Mouse (Mus musculus) effector memory CD4-positive, alpha-beta T cell, adult 5 months (primary cell): ENCODE measurements around the gene Hist1h3c. TPM values are rescaled to one million over a fixed set of nuclear protein-coding genes. Genes with fewer than 3 reads are reported as not detected.

ENCODE experiments used
- polyA plus RNA-seq: library from polyadenylated mRNA; unstranded; fragments of 100-300 nt; shearing (Covaris generic); gene quantifications from one replicate; pipeline ENCODE4 v1.2.1, GENCODE M21; 2017

Hist1h3c gene
- not detected for polyA plus RNA-seq

DNA sequence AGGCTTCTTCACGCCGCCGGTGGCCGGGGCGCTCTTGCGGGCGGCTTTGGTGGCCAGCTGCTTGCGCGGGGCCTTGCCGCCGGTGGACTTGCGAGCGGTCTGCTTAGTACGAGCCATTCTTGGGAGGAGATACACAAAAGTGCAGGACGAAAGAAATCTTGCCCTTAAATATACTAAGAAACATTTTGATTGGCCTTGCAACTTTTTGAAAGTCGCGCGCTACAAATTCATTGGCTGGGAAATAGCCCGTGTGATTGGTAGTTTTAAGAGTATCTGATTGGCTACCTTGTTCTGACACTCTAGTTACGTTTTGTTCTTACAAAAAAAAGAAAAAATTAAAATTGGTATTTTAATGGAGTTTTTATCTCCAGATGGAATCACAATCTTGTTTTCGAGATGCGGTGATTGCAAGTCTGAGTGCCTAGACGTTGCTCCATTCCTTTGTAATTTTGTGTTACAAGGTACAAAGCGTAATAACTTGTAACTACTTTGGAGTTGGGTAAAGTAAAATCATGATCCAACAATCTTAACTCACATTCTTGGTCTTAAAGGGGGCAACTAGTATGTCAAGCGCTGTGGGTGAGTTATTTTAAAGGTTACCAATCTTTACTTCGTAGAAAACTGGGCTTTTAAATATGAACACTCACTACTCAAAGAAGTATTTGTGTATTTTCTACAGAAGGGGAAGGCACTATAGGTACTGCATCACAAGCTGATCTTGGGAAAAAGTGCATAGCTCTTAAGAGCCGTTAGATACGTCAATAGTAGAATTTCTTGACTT is at the start of gene Hist1h3c:
Gene Hist1h3c (minus strand): TSS at position 222 of the 781 bp plus-strand sequence.

DNA sequence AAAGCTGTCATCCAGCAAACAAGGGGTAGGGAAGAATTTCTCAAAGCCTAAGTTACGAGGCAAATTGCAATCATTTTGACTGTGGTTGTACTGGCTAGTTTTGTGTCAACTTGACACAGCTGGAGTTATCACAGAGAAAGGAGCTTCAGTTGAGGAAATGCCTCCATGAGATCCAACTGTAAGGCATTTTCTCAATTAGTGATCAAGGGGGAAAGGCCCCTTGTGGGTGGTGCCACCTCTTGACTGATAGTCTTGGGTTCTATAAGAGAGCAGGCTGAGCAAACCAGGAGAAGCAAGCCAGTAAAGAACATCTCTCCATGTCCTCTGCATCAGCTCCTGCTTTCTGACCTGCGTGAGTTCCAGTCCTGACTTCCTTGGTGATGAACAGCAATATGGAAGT is 24.2 kb upstream of the Hist1h3c start, which contains the start of gene Trim38:
Gene Trim38 (plus strand): TSS at position 301 of the 400 bp plus-strand sequence.

DNA sequence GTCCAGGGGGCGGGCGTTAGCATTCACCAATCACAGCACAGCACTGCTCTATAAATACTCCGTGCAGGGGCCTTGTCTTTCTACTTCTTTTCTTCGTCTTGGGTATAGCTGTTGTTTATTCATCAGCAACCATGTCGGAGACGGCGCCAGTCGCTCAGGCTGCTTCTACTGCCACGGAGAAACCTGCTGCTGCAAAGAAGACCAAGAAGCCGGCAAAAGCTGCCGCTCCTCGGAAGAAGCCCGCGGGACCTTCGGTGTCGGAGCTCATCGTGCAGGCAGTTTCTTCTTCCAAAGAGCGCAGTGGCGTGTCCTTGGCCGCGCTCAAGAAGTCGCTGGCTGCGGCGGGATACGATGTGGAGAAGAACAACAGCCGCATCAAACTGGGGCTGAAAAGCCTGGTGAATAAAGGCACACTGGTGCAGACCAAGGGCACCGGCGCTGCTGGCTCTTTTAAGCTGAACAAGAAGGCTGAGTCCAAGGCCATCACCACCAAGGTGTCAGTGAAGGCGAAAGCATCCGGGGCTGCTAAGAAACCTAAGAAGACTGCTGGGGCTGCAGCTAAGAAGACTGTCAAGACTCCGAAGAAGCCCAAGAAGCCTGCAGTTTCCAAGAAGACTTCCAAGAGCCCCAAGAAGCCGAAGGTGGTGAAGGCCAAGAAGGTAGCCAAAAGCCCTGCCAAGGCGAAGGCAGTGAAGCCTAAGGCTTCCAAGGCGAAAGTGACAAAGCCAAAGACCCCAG is 18.4 kb upstream of the Hist1h3c start, which contains the start of gene Hist1h1a:
Gene Hist1h1a (plus strand): TSS at position 81 of the 738 bp plus-strand sequence.

DNA sequence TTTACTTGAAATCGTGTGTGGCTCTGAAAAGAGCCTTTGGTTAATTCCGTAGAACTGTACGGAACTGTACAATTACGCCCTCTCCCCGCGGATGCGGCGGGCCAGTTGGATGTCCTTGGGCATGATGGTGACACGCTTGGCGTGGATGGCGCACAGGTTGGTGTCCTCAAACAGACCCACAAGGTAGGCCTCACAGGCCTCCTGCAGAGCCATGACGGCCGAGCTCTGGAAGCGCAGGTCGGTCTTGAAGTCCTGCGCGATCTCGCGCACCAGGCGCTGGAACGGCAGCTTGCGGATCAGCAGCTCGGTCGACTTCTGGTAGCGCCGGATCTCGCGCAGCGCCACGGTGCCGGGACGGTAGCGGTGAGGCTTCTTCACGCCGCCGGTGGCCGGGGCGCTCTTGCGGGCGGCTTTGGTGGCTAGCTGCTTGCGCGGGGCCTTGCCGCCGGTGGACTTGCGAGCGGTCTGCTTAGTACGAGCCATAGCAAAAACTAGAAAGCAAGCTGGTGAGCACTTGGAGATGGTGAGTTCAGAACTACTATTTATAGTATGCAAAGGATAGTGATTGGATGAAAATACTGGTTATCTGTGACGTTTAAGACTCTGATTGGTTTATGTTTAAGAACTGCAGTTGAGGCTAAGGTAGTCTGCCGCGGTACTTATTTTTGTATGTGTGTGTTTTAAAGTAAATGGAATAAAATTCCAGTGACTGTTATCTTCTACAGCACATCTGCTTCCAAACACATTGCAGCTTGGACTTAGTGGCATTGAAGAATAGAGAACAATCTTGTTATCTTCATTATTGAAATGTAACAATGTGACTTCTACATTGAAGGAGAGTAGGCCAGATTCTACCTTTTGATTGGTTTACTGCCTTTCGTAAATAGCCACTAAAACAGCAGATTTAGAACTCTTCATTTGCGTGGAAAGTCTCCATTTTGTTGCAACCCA is 16.7 kb upstream of the Hist1h3c start, which contains the start of gene Hist1h3a:
Gene Hist1h3a (minus strand): TSS at position 516 of the 951 bp plus-strand sequence.

DNA sequence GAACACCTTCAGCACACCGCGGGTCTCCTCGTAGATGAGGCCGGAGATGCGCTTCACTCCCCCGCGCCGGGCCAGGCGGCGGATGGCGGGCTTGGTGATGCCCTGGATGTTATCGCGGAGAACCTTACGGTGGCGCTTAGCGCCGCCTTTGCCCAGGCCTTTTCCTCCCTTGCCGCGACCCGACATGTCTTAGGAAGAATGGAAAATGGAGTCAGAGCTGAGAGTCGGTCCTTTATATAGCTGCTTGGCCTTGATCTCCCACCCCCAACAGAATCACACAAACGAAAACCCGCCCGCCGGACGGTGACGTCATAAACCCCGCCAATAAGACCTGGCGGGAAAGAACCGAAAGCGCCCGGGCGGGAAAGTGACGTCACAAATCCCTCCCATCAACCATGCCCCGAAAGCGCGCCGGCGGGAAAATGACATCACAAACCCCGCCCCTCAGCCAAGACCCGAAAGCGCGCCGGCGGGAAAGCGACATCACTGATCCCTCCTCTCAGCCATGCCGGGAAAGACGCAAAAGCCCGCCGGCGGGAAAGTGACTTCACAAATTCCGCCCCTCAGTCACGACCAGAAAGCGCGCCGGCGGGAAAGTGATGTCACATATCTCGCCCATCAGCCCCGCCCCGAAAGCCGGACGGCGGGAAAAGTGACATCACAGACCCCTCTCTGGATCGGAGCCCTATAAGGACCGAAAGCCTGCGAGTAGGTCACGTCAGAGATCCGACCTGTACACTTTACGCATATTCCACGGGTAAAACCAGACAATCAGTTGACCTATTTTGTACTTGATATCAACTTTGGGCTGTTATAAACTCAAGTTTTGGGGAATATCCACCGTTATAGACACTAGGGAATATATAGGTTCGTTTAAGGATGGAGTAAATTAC is 15.8 kb upstream of the Hist1h3c start, which contains the start of gene Hist1h4a:
Gene Hist1h4a (minus strand): TSS at position 259 of the 893 bp plus-strand sequence.

DNA sequence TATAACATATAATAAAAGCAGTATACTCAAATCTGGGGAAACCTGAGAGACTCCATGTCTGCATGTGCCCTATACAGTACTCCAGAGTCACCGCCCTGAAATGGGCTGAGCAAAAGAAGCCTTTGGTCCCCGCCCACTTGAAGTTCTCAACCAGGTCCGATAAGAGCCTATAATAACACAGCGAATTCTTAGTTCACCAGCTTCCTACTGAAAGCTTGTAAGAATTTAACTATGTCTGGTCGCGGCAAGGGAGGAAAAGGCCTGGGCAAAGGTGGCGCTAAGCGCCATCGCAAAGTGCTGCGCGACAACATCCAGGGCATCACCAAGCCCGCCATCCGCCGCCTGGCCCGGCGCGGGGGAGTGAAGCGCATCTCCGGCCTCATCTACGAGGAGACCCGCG is 11.4 kb upstream of the Hist1h3c start, which contains the start of gene Hist1h4b:
Gene Hist1h4b (plus strand): TSS at position 224 of the 400 bp plus-strand sequence.

DNA sequence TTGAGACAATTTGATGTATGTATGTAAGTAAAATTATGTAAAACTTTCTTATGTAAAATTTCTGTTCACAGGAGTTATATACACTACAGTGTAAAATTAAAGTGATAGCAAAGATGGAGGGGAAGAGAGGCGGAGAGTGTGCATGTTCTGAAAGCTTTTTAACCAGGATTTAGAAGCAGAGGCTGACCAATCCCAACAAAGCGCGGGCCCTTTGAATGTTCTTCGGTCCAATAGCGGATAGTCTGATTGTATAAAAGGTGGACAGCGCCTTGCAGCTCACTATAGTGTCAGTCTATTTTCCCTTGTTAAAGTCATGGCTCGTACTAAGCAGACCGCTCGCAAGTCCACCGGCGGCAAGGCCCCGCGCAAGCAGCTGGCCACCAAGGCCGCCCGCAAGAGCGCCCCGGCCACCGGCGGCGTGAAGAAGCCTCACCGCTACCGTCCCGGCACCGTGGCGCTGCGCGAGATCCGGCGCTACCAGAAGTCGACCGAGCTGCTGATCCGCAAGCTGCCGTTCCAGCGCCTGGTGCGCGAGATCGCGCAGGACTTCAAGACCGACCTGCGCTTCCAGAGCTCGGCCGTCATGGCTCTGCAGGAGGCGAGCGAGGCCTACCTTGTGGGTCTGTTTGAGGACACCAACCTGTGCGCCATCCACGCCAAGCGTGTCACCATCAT is 6.8 kb upstream of the Hist1h3c start, which contains the start of gene Hist1h3b:
Gene Hist1h3b (plus strand): TSS at position 201 of the 675 bp plus-strand sequence.

DNA sequence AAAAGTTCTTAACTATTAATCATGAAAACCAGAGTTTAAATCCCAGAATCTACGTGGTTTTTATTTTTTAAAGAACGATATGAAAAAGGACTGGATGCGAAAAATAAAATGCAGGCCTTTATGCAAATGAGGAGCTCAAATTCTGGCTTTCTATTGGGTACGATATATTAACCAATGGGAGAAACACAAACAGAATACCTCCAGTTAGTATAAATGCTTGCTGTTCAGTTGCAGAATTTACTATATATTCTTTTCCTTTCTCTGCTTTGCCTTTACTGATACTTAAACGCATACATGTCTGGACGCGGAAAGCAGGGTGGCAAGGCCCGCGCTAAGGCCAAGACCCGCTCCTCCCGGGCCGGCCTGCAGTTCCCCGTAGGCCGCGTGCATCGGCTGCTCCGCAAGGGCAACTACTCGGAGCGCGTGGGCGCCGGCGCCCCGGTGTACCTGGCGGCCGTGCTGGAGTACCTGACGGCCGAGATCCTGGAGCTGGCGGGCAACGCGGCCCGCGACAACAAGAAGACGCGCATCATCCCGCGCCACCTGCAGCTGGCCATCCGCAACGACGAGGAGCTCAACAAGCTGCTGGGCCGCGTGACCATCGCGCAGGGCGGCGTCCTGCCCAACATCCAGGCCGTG is 5.6 kb upstream of the Hist1h3c start, which contains the start of gene Hist1h2ab:
Gene Hist1h2ab (plus strand): TSS at position 288 of the 639 bp plus-strand sequence.

DNA sequence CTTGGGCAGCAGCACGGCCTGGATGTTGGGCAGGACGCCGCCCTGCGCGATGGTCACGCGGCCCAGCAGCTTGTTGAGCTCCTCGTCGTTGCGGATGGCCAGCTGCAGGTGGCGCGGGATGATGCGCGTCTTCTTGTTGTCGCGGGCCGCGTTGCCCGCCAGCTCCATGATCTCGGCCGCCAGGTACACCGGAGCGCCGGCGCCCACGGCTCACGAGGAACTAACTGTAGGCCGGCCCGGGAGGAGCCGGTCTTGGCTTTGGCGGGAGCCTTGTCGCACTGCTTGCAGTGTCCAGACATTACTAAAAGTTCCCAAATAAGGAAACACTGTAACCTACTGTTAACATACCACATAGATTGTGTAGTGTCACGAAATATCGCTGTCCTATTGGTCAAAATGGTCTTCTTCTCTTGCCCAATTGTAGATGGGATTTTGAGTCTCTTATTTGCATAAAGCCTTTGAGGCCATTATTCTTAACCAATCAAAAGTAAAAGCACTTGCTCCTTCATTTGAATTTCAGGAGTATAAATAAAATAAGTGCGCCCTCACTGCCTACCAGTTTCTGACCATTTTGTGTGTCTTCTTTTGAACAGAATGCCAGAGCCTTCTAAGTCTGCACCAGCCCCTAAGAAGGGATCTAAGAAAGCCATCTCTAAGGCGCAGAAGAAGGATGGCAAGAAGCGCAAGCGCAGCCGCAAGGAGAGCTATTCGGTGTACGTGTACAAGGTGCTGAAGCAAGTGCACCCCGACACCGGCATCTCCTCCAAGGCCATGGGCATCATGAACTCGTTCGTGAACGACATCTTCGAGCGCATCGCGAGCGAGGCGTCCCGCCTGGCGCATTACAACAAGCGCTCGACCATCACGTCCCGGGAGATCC is 1.0 kb upstream of the Hist1h3c start, which contains the start of gene Hist1h2bb:
Gene Hist1h2bb (plus strand): TSS at position 534 of the 880 bp plus-strand sequence.

DNA sequence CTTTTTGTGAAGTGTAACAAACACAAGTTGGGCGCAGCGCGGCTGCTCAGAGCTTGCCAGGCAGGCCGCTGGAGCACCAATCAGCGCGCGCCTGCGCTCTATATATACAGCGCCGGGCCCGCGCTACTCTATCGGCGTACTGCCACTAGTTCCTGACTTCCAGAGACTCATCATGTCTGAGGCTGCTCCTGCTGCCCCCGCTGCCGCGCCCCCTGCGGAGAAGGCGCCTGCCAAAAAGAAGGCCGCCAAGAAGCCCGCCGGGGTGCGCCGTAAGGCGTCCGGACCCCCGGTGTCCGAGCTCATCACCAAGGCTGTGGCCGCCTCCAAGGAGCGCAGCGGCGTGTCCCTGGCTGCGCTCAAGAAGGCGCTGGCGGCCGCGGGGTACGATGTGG is 6.7 kb downstream of the Hist1h3c start, which contains the start of gene Hist1h1c:
Gene Hist1h1c (plus strand): TSS at position 132 of the 392 bp plus-strand sequence.

DNA sequence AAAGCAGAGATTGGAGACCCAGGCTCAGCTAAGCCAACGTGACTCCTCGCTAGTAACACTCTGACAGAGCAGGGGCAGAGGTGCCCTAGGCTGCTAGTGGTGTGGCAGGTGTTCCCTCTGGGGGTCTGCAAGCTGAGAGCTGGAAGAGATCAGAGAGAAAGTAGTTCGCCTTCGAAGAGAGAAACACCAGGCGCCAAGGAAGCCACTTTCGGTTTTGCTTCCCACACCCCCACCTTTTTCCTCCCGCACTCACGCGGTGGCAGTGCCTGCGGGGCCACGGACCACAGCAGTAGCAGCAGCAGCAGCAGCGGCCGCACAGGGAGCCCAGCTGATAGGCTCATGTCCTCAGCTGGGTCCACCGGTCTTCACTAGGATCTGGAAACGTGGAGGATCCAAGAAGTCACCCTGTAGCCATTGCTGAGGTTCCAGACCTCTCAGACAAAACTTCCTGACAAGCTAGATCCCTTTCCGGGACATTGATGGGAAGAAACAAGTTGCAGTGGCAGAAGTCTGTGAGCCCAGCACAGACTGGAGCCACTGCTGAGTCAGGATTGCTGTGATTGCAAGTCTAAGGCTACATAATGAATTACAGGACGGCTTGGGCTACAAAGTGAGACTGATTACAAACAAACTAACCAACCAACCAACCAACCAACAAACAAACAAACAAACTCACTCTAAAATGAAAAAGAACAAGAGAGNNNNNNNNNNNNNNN is 34.9 kb downstream of the Hist1h3c start, which contains the start of gene Hfe:
Gene Hfe (minus strand): TSS at position 481 of the 716 bp plus-strand sequence.

DNA sequence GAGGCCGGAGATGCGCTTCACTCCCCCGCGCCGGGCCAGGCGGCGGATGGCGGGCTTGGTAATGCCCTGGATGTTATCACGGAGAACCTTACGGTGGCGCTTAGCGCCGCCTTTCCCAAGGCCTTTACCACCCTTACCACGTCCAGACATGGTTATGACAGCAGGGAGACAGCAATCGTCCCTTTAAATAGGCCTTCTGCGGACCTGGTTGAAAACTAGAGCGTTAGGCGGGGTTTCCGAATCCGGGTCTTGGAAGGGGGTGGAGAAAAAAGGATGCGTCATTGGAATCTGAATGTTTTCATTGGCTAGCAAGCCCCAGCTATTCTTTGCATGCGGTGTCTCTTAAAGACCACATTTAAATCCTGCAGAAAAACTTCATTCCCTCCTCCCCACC is 47.1 kb downstream of the Hist1h3c start, which contains the start of gene Hist1h4c:
Gene Hist1h4c (minus strand): TSS at position 155 of the 394 bp plus-strand sequence.

DNA sequence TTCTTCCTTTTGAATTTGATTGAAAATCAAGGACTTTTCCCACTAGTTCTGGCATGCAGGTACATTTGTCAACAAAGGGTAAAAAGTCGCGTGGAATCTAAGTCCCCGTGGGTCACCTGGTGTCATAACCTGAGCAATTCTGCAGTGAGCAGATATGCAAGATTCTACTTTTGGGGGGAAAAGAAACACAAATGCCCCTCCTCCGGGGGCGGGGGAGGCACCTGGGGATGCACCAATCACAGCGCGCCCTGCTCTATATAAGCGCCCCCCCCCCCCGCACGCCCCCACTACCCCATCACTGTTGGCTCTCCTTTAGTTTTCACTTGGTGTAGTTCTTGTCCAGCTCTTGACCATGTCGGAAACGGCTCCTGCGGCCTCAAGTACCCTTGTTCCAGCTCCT is 49.9 kb downstream of the Hist1h3c start, which contains the start of gene Hist1h1t:
Gene Hist1h1t (plus strand): TSS at position 301 of the 400 bp plus-strand sequence.

